Mouse (Mus musculus): Measurements from ENCODE around the gene Tsc22d4.

Gene Tsc22d4

GRCm38 (mm10) chr5:137800917-137801316, 55.4 kb downstream of the Tsc22d4 start:
- no peak for DNase-seq

GRCm38 (mm10) chr5:137806158-137806557, 60.6 kb downstream of the Tsc22d4 start:
- DNase-seq = no peak

GRCm38 (mm10) chr5:137808316-137808715, 62.8 kb downstream of the Tsc22d4 start:
- no peak for DNase-seq

- no peak for DNase-seq
Measured at GRCm38 (mm10) chr5:137817466-137818222, 72.1 kb downstream of the Tsc22d4 start.

Data from thymus, adult 18-20 months (tissue).